Mouse (Mus musculus) cerebellum, adult 11 months (tissue): ENCODE results near the gene Hist1h2bg.

ENCODE experiments used
- DNase-seq: peaks from one replicate; pipeline ENCODE4 v3.0.0; 2022

Gene Hist1h2bg

DNA sequence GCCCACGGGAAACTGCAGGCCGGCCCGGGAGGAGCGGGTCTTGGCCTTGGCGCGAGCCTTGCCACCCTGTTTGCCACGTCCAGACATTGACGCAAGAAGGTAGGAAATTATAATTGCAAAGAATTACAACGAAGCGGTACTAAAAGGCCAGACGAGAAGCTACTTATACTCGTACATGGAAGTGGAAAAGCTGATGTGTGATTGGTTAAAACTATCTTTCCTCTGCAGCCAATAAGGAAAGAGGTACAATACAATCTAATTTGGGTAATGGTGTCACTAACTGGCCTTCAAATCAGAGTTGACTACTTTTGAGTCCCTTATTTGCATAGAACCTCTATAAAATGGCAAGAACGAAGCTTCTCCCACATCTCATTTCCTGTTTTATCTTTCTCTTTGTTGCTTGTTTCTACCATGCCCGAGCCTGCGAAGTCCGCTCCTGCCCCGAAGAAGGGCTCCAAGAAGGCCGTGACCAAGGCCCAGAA, at the start of gene Hist1h2bg, which contains the start of gene Hist1h2ae:
TSS of gene Hist1h2bg (plus strand) at position 375 of the 482 bp plus-strand sequence.
TSS of gene Hist1h2ae (minus strand) at position 199 of the 482 bp plus-strand sequence.
- peak; percentile 43 for DNase-seq

DNA sequence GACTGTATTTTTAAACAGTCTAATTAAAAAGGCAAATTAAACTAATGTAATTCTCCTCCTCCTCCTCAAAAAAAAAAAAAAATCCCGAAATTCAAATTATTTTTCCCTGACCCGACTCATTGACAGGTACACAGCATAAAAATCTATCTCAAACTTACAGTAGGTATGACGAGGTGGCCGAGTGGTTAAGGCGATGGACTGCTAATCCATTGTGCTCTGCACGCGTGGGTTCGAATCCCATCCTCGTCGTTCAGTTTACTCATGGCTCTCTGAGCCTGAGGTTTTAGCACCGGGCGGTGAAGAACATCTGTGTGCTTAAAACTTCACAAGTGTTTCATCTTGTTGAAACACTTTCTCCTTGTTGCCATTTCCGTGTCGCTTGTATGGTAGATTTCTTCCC, 49.5 kb upstream of the Hist1h2bg start:
- DNase-seq: peak; percentile 68

DNA sequence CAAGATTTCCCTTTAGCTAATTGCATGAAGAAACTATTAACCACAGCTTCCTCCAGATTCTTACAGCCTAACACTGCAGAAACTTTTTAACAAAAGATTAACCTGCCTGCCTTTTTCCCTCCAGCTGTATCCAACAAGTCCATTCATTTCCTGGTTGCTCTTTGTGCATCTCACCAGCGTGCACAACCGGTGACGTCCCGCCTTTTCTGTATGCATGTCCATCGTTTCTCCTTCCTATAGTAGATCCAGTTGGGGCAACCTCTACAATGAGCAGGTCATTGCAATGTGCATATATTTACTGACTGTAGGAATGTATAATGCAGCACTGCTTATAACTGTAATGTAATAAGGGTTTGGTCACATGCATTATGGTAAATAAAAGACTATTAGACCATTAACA, 47.2 kb upstream of the Hist1h2bg start:
- no peak for DNase-seq

DNA sequence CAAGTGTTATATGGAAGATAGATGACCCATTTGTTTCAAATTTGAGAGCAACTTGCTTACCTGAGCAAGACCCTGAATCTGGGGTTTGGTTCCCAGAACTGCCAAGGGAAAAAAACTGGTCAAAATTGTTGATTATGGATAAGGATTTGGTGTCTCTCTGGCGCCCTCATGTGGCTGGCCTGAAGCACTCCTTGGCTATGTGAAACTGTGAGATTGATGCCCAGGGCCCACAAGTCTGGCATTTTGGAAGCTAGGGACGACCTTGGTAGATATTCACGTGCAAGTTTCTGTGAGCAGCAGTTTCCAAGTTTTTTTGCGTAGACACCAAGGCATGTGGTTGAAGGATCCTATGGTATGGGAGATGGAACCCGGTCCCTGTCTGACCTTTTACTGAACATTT, 46.5 kb upstream of the Hist1h2bg start:
- peak; percentile 54 for DNase-seq

DNA sequence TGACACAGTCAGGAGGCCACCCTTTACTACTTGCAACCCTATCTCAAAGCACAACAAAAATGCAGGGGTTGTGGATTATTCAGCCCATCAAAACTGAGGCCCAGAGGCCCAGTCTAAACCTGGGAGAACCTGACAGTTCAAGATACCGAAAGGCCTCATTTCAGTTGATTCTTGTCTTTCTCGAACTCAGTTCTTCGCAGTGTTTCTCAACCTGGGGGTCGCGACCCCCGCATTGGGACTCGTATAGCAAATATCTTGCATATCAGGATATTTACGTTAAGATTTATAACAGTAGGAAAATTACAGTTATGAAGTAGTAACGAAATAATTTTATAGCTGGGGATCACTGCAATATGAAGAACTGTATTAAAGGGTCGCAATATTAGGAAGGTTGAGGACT, 45.3 kb upstream of the Hist1h2bg start:
- no peak for DNase-seq

DNA sequence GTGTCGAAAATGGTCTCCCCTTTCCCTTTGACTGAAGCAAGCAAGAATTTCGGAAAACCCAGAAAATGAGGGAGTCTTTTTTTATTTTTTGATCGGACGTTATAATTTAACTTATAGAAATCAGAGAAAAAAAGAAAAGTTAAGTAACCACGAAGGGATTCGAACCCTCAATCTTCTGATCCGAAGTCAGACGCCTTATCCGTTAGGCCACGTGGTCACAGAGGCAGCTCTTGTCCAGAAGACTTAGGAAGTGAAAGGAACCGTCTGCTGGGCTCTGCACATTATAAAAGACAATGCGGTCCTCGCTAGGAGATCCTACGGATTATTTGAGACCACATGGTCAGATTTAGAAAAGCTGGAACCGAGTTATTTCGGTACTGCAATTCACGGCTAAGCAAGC, 44.9 kb upstream of the Hist1h2bg start:
- peak; percentile 84 for DNase-seq

DNA sequence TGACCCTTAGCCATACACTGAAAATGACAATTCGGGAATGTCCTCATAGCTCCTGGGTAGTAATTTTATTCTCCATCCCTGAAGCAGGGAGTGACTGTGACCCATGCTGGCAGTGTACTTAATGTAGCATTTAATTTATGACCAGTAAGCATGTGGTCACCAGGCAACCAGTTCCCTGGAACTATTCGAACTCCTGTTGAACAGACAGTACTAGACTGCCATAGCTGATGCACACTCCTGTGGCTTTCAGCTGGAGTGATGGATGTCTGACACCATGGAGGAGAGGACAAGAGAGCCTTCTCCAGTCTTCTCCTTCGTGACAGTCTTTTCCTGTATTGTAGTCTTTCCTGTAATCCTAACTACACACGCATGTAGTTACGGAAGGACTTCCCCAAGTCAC, 42.2 kb upstream of the Hist1h2bg start:
- no peak for DNase-seq

DNA sequence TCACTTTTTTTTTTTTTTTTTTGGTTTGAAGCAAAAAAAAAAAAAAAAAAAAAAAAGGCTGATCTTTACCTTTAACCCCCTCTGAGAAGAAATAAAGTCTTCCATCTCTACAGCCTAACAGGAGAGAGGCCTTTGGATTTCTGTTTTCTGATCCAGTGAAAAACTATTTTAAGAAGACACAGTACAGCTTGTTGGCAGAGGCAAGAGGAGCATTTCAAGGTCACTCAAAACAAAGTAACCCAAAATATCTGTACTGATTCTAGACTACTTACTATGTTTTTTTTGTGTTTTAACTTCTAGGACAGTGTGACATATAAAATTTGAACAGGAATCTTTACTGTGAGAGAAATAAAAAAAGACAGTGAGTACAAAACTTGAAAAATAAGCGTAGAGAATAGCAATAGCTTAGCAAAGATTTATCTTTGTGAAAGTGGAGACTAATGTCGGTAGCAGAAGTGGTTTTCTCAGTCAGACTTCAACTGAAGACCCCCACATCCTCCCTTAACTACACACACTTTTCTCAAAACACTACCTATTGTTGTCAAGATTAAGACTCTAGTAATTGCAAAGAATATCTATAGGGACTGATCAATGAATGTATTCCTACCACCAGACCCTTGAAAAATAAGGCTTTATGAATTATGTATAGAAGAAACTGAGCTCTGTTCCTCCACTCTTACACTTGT, 41.6 kb upstream of the Hist1h2bg start:
- no peak for DNase-seq

DNA sequence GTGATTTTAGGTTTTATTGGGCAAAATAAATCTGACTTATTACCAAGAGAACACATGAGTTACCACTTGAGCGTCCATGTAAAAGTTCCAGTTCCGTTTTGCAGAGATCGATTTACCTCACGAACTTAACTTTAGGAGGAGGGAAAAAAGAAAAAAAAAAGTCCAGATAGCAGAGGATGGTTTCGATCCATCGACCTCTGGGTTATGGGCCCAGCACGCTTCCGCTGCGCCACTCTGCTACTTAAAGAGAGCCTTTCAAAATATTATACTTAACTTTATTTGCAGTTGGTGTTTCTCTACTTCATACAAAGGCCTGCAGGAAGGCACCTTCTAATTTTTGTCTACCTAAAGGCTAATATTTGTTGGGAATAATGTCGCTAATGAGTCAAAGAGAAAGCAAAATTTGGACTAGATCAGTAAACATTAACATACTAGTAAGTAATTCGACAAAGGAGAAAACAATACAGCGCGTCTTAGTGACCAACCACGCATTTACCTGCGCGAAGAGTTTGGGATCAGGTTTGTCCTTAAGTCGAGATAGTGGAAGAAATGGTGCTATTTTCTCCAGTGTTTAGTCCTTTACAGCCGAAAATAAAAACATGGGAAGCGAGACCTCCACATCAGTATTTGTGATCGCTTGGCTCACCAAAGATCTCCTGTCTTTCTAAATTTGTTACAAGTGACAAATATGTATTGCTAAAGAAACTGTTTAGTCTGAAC, 40.9 kb upstream of the Hist1h2bg start:
- peak; percentile 61 for DNase-seq

DNA sequence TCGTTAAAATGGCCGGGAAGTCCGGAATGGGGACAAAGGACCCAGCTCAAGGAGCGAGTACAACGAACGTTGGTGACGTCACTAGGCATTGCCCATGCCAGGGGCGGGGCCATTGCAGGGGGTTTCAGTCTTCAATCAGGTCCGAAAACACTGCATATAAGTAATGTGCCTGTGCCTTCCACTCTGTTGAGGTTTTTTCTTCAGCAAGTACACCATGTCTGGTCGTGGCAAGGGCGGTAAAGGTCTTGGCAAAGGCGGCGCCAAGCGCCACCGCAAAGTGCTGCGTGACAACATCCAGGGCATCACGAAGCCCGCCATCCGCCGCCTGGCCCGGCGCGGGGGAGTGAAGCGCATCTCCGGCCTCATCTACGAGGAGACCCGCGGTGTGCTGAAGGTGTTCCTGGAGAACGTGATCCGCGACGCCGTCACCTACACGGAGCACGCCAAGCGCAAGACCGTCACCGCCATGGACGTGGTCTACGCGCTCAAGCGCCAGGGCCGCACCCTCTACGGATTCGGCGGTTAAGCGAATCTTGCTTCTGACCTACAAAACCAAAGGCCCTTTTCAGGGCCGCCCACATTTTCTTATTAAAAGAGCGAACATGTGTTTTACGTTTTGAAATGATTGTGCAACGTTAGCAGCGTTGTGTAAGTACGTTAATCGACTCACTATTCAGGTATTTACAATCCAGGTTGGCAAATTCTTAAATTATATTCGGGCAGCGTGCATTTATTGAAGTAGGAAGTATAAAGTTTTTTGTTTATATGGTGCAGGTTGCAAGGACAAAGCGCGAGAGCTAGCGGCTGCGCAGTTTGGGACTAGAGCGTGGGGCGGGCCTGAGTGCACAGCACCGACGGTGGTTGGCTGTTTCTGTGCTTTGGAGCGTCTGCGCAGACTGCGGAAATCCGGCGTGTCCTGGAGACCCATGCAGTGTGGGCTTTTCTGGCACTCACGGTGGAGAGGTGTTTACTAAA, 40.0 kb upstream of the Hist1h2bg start, which contains the start of gene Hist1h4h:
TSS of gene Hist1h4h (plus strand) at position 150 of the 975 bp plus-strand sequence.
- peak; percentile 97 for DNase-seq

DNA sequence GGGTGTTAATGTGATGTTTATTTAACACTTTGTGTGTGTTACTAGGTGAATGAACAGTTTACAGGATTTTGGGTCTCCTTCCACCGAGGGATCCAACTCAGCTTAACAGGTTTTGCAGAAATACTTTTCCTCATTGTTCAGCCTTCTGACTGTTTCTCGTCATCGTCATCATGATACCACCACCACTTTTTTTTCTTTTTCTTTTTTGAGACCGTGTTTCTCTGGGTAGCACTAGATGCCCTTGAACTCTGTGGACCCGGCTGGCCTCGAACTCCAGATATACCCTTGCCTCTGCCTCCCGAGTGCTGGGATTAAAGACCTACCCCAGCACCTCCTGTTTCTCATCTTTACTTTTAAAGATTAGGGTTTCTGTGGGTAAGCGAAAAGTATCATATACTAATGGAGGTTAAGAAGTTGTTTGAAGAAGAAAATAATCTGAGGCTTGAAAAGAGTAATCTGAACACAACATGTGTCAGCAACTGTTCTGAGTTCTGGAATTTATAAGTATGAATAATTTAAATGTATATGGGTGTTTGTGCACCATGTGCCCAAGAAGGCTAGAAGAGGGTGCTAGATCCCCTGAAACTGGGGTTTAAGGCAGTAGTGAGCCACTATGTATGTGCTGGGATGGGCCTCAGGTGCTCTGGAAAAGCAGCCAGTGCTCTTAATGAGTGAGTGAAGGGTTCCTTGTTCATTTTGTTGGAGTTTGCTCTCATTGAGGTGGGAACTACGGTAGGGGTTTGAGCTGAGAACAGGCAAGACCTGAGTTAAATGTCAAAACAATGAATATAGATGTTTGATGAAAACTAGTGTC, 38.7 kb upstream of the Hist1h2bg start:
- no peak for DNase-seq

DNA sequence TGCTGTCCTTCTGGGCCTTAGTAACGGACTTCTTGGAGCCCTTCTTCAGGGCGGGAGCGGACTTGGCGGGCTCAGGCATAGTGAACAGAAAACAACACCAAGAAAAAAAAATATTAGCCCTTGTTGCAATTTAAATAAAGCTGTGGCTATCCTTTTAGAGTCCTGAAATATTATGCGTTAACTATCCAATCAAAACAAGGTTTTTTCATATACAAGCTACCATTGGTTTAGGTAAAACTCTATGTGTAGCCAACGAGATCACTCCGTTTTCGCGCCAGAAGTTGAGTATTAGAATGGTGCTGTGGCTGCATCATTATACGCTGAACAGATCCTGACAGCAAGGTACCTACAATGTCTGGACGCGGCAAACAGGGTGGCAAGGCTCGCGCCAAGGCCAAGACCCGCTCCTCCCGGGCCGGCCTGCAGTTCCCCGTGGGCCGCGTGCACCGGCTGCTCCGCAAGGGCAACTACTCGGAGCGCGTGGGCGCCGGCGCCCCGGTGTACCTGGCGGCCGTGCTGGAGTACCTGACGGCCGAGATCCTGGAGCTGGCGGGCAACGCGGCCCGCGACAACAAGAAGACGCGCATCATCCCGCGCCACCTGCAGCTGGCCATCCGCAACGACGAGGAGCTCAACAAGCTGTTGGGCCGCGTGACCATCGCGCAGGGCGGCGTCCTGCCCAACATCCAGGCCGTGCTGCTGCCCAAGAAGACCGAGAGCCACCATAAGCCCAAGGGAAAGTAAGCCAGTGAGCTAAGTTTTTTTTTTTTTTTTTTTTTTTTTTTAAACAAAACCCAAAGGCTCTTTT, 37.4 kb upstream of the Hist1h2bg start, which contains the start of gene Hist1h2af:
TSS of gene Hist1h2af (plus strand) at position 347 of the 808 bp plus-strand sequence.
- DNase-seq: peak; percentile 62

DNA sequence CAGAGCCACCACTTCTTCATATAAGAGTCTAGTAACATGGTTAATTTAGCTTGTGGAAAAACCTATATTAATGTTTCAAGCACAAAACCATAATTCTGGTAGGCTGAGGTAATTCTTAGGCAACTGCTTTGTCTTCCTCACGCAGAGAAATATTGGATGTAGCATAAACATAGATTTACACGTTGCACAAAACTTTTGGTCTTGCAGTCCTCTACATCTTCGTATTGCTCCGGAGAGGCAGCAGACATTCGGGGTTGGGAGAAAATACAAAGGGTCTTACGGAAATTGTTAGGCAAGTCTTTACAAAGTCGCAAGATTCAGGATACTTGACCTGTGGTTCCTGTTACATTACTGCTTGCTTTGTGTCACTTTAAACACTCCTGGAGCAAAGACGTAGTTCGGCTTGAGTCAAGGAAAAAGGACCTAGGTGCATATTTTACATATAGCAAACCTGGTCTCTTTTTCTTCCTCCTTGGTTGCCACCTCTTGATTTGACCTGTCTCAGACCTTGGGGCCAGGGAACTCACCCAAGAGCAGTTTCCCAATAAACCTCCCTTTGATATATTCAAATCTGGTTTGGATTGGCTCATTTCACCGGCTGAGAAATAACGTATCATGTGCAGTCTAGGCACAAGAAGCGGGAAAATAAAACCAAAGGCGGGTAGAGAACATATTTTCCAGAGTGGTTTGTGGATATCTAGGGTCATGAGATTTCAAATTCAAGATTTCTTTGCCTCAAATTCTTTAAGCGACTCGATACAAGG, 36.6 kb upstream of the Hist1h2bg start:
- no peak for DNase-seq

DNA sequence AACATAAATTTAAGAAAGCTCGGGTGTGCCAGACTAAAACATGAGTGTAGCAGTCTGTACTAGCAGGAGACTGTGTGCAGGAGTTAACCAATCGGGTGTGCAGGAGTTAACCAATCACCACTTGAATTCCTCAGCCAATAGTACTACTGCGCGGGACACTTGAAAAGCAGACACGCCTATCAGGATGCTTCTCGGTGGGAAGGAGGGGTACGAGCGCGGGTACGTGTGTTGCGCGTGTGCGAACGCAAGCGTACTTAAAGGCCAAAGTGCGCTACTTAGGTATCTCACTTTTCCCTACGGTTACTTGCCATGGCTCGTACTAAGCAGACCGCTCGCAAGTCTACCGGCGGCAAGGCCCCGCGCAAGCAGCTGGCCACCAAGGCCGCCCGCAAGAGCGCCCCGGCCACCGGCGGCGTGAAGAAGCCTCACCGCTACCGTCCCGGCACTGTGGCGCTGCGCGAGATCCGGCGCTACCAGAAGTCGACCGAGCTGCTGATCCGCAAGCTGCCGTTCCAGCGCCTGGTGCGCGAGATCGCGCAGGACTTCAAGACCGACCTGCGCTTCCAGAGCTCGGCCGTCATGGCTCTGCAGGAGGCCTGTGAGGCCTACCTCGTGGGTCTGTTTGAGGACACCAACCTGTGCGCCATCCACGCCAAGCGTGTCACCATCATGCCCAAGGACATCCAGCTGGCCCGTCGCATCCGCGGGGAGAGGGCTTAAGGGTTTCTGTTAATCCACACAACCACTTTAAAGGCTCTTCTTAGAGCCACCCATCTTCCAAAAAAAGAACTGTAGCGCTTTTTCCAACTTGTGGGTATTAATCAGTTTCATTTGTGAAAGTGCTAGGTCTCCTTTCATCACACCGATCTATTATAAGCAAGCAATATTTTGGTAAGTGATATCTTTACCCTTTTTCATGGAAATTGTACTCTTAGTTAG, 35.8 kb upstream of the Hist1h2bg start, which contains the start of gene Hist1h3g:
TSS of gene Hist1h3g (plus strand) at position 286 of the 939 bp plus-strand sequence.
- peak; percentile 71 for DNase-seq

DNA sequence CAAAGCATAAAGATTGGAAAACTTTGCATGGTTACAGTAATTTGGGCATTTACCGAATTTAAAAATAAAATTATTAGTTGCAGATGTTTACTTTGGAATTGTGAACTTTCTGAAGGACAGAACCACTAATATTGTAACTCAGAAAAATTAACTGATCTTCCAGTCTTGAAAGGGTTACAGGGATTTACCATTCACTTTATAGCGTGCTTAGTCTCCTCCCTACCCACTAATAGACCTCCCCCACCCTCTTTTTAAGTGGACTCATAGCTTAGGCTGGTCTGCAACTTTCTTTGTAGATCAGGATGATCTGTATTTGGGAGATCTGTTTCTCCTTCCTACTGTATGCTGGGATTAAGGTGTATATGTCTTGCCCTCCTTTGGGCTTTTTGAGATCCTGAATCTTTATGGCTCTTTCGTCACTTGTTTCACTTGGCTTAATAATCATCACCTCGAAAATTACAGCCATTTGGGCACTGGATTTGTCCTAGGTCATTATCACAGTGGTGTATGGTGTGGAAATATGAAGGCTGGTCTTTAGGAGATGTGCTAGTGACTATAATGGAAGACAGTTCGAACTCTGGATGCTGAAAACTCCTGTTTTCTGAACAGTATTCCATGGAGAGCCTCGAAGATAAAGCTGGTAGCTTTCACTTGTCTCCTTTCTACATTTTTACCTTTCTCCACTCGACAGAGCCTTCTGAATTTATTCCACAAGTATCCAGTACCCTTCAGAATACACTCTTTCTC, 34.9 kb upstream of the Hist1h2bg start:
- no peak for DNase-seq

DNA sequence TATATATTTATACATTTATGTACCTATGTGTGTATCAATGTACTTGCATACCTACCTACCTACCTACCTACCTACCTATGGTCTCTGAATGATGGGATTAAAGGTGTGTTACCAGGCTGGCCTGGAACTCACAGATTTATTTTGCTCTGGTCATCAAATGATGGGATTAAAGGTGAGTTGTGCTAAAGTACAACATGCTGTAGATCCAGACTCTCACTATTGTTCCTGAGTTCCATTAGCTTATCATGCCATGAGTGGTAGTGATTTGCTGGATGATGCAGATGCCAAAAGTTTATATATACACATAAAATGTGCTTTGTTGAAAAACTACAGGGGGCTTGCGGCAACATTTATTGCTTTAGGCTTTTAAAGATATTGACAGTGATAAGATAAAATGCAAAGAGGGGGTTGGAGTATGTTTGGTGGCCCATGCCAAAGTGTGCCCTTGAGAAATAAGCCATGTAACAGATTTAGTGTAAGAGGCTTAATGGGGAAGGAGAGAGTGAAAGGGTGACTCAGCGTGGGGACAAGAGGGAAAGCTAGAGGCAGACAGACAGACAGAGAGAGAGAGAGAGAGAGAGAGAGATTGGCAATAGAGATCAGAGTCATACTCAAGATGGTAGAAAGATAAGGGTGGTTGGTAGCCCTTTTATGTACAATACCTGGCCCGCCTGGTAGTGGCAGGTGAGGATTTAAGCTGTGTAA, 34.0 kb upstream of the Hist1h2bg start:
- DNase-seq: no peak

DNA sequence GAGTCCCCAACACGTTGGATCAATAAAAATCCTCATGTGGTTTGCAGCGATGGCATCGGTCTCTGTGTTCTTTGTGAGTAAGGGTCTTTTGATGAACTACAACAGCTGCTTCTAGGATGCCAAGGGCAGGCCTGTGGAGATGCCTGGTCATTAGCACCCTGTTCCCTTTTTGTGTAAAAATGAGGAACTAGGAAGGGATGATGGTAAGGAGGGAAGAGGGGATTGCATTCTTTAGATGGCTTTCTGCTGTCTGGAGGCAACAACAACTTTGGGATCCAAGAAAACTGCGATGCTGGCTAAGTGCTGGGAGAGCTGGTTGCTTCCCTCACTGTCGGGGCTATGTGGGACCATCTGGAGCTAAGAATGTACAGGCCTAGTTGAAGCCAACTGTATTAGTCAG, 32.9 kb upstream of the Hist1h2bg start:
- no peak for DNase-seq
